In genomic region chr1:156983009-156983870, GRCm38 (mm10) we compare ENCODE assay signal across 22 mouse cellular contexts. TPM values are rescaled to one million over a fixed set of nuclear protein-coding genes. Genes with fewer than 3 reads are reported as not detected.
DNase-seq lines count a peak whose midpoint lies in the region; ATAC-seq and TF ChIP-seq lines count a peak whose summit lies in the region.
"Had no signal": no experiment of that assay in that cellular context is flagged by ENCODE, and none has a peak within 500 bp of the region (broad histone marks: within the 10 kb centered on the region; RNA-seq: fewer than 3 reads in every experiment).

No protein-coding gene starts in this region.

- ATAC-seq in forebrain, embryonic 12.5 days (ENCODE audit: low FRiP score): 0 out of 2 replicates have a peak, but pooled peaks have one; percentile 17
- no peak for ATAC-seq in forebrain, embryonic 13.5 days
- no peak for ATAC-seq in liver, embryonic 13.5 days (ENCODE audit: low read depth)
- ATAC-seq in liver, embryonic 12.5 days: no peak
- ATAC-seq: intestine, embryonic 16.5 days had no signal

- H3K9ac ChIP-seq in forebrain, embryonic 12.5 days: no peak overlapping the region
- H3K9ac ChIP-seq in forebrain, embryonic 13.5 days: no peak overlapping the region
- no peak overlapping the region for H3K9ac ChIP-seq in liver, embryonic 13.5 days
- H3K9ac ChIP-seq in liver, embryonic 12.5 days: no peak overlapping the region
- H3K9ac ChIP-seq in ES-Bruce4 (ENCODE audit: low read depth, poor library complexity, severe bottlenecking): no peak overlapping the region
- H3K9ac ChIP-seq: embryonic facial prominence, embryonic 13.5 days; hindbrain, embryonic 12.5 days; kidney, embryonic 15.5 days; limb, embryonic 13.5 days; liver, embryonic 15.5 days had no signal

- H3K4me1 ChIP-seq in forebrain, embryonic 12.5 days: peaks cover 12% of the 10 kb centered on the region
- H3K4me1 ChIP-seq in forebrain, embryonic 13.5 days: peaks cover 17% of the 10 kb centered on the region
- peaks cover 77% of the 10 kb centered on the region for H3K4me1 ChIP-seq in liver, embryonic 13.5 days (replicated peaks)
- peaks cover 64% of the 10 kb centered on the region for H3K4me1 ChIP-seq in liver, embryonic 12.5 days
- H3K4me1 ChIP-seq in ES-Bruce4 (ENCODE audit: control insufficient read depth, insufficient read depth, low read length): peaks cover 14% of the 10 kb centered on the region
- H3K4me1 ChIP-seq: embryonic facial prominence, embryonic 13.5 days had no signal

- peak; percentile 79 for TF ChIP-seq EP300 in ES-Bruce4 (IDR thresholded peaks at IDR 0.05; ENCODE audit: insufficient read depth, low read depth, low read length)

- H3K27ac ChIP-seq in forebrain, embryonic 12.5 days: no peak overlapping the region
- H3K27ac ChIP-seq in forebrain, embryonic 13.5 days: no peak overlapping the region
- 0 out of 2 replicates have a peak overlapping the region, but pooled peaks have one; percentile 1 for H3K27ac ChIP-seq in liver, embryonic 13.5 days
- H3K27ac ChIP-seq in liver, embryonic 12.5 days: no peak overlapping the region
- H3K27ac ChIP-seq in ES-Bruce4 (ENCODE audit: insufficient read depth, low read length): peak overlapping the region; percentile 32
- H3K27ac ChIP-seq: embryonic facial prominence, embryonic 13.5 days; hindbrain, embryonic 12.5 days; kidney, embryonic 15.5 days; limb, embryonic 13.5 days; liver, embryonic 15.5 days; macrophage had no signal

- no peak overlapping the region for H3K4me3 ChIP-seq in forebrain, embryonic 12.5 days (replicated peaks)
- H3K4me3 ChIP-seq in forebrain, embryonic 13.5 days: no peak overlapping the region
- no peak overlapping the region for H3K4me3 ChIP-seq in liver, embryonic 13.5 days (replicated peaks)
- H3K4me3 ChIP-seq in liver, embryonic 12.5 days: no peak overlapping the region
- no peak overlapping the region for H3K4me3 ChIP-seq in ES-Bruce4 (ENCODE audit: low read depth, low read length)
- H3K4me3 ChIP-seq: embryonic facial prominence, embryonic 13.5 days; hindbrain, embryonic 12.5 days; kidney, embryonic 15.5 days; limb, embryonic 13.5 days; liver, embryonic 15.5 days had no signal

- no peaks in the 10 kb centered on the region for H3K36me3 ChIP-seq in forebrain, embryonic 12.5 days (replicated peaks)
- H3K36me3 ChIP-seq in forebrain, embryonic 13.5 days (ENCODE audit: poor library complexity, severe bottlenecking): no peaks in the 10 kb centered on the region
- H3K36me3 ChIP-seq in liver, embryonic 13.5 days: no peaks in the 10 kb centered on the region
- no peaks in the 10 kb centered on the region for H3K36me3 ChIP-seq in liver, embryonic 12.5 days
- no peaks in the 10 kb centered on the region for H3K36me3 ChIP-seq in ES-Bruce4 (ENCODE audit: control insufficient read depth, insufficient read depth, low read length, poor library complexity, severe bottlenecking)
- H3K36me3 ChIP-seq: embryonic facial prominence, embryonic 13.5 days; G1E; hindbrain, embryonic 12.5 days; kidney, embryonic 15.5 days; limb, embryonic 13.5 days; liver, embryonic 15.5 days had no signal

- no peak for DNase-seq in liver, embryonic 13.5 days
- DNase-seq in ZHBTc4 (ENCODE audit: low read depth, low spot score): peak; percentile 95
- DNase-seq in left cerebral cortex, adult 18-20 months (ENCODE audit: low spot score in 2 of 2): no peak
- DNase-seq: adrenal gland, postnatal 36 days; B cell, adult 2 months; cerebellum, adult 2 months; gastrocnemius, postnatal 36 days; spleen, adult 18-20 months; thymus, adult 2 months had no signal

- H3K27me3 ChIP-seq in forebrain, embryonic 12.5 days: no peaks in the 10 kb centered on the region
- H3K27me3 ChIP-seq in forebrain, embryonic 13.5 days: no peaks in the 10 kb centered on the region
- no peaks in the 10 kb centered on the region for H3K27me3 ChIP-seq in liver, embryonic 13.5 days
- H3K27me3 ChIP-seq in liver, embryonic 12.5 days (replicated peaks): no peaks in the 10 kb centered on the region
- no peaks in the 10 kb centered on the region for H3K27me3 ChIP-seq in ES-Bruce4 (ENCODE audit: control insufficient read depth, insufficient read depth, low read length, poor library complexity, severe bottlenecking)
- H3K27me3 ChIP-seq: kidney, embryonic 15.5 days; limb, embryonic 13.5 days; liver, embryonic 15.5 days had no signal

- H3K9me3 ChIP-seq in forebrain, embryonic 12.5 days: no peaks in the 10 kb centered on the region
- H3K9me3 ChIP-seq in forebrain, embryonic 13.5 days (replicated peaks): no peaks in the 10 kb centered on the region
- H3K9me3 ChIP-seq in liver, embryonic 13.5 days (replicated peaks): no peaks in the 10 kb centered on the region
- H3K9me3 ChIP-seq in liver, embryonic 12.5 days (replicated peaks): no peaks in the 10 kb centered on the region
- H3K9me3 ChIP-seq in ES-Bruce4 (replicated peaks; ENCODE audit: control insufficient read depth, insufficient read depth, low read length, poor library complexity, severe bottlenecking): no peaks in the 10 kb centered on the region
- H3K9me3 ChIP-seq: embryonic facial prominence, embryonic 13.5 days; G1E; hindbrain, embryonic 12.5 days; kidney, embryonic 15.5 days; limb, embryonic 13.5 days; liver, embryonic 15.5 days had no signal

- no peak overlapping the region for H3K4me2 ChIP-seq in forebrain, embryonic 12.5 days
- H3K4me2 ChIP-seq in forebrain, embryonic 13.5 days: no peak overlapping the region
- no peak overlapping the region for H3K4me2 ChIP-seq in liver, embryonic 13.5 days
- H3K4me2 ChIP-seq in liver, embryonic 12.5 days: no peak overlapping the region
- H3K4me2 ChIP-seq: embryonic facial prominence, embryonic 13.5 days; hindbrain, embryonic 12.5 days; kidney, embryonic 15.5 days; limb, embryonic 13.5 days; liver, embryonic 15.5 days; midbrain, embryonic 11.5 days had no signal

- no peak for TF ChIP-seq POLR2A in ES-Bruce4 (IDR thresholded peaks at IDR 0.05; ENCODE audit: insufficient read depth, low read length)

- TF ChIP-seq CTCF in ES-Bruce4 (IDR thresholded peaks at IDR 0.05; ENCODE audit: low read depth, low read length): no peak

- 67% methylated on average over 14 of the region's 14 CpGs for WGBS in forebrain, embryonic 12.5 days
- 63% methylated on average over 14 of the region's 14 CpGs for WGBS in forebrain, embryonic 13.5 days
- 78% methylated on average over 14 of the region's 14 CpGs for WGBS in liver, embryonic 13.5 days (ENCODE audit: insufficient replicate concordance)
- WGBS in liver, embryonic 12.5 days (ENCODE audit: insufficient replicate concordance): 81% methylated on average over 14 of the region's 14 CpGs

RNA-seq across cellular contexts. Expression of gene Ralgps2, which starts 43.8 kb away (rescaled TPM):
- 109 and 111 TPM in 2 replicates for polyA plus RNA-seq in forebrain, embryonic 12.5 days (2016; fragmentation: Nextera tagmentation; extraction: Ambion mirVana)
- 123 and 133 TPM in 2 replicates for polyA plus RNA-seq in forebrain, embryonic 13.5 days (2015; fragmentation: Nextera tagmentation; extraction: Ambion mirVana)
- 21.0 TPM in 2 replicates for polyA plus RNA-seq in liver, embryonic 13.5 days (2015; fragmentation: Nextera tagmentation; extraction: Ambion mirVana)
- polyA plus RNA-seq in liver, embryonic 12.5 days (2016; fragmentation: Nextera tagmentation; extraction: Ambion mirVana): 25.6 and 26.8 TPM in 2 replicates
- 50.5 and 65.8 TPM in 2 replicates for polyA plus RNA-seq in ES-Bruce4 (2011; ENCODE audit: insufficient read depth, insufficient read length, low read depth, missing spikeins)
- 10 to 100 TPM; 40.2 to 50.3 TPM for total RNA-seq in left cerebral cortex, adult 18-20 months (2021)

Comparison
In these comparisons a context has a peak if more than half of its experiments do, and no peak if none do; other contexts are left out.
1. H3K27ac ChIP-seq: peak in liver, embryonic 13.5 days (single experiment) and ES-Bruce4 (single experiment); none in forebrain, embryonic 12.5 days (single experiment), forebrain, embryonic 13.5 days (single experiment) and liver, embryonic 12.5 days (single experiment).